Mouse (Mus musculus) cortical plate, adult 2 months (tissue): ENCODE measurements at regions not wholly inside any gene's neighbourhood (a gene's known extent, or its start where the extent isn't known, plus 50 kb on each side); places are given as distances from the start of the nearest gene placed in this dataset.

Experiments
- CTCF ChIP-seq: fragments of 200-500 bp; IDR thresholded peaks from 2 replicates; pipeline ENCODE4 v1.5.1; 2011; ENCODE audit warnings: mild to moderate bottlenecking, control low read depth, low read length; ENCODE audit not compliant: insufficient read depth; ENCODE audit errors: extremely low read depth
- POLR2A ChIP-seq: fragments of 200-500 bp; IDR thresholded peaks from 2 replicates; pipeline ENCODE4 v1.6.1; 2011; ENCODE audit warnings: mild to moderate bottlenecking, low read length, control low read depth; ENCODE audit not compliant: insufficient read depth; ENCODE audit errors: extremely low read depth

DNA sequence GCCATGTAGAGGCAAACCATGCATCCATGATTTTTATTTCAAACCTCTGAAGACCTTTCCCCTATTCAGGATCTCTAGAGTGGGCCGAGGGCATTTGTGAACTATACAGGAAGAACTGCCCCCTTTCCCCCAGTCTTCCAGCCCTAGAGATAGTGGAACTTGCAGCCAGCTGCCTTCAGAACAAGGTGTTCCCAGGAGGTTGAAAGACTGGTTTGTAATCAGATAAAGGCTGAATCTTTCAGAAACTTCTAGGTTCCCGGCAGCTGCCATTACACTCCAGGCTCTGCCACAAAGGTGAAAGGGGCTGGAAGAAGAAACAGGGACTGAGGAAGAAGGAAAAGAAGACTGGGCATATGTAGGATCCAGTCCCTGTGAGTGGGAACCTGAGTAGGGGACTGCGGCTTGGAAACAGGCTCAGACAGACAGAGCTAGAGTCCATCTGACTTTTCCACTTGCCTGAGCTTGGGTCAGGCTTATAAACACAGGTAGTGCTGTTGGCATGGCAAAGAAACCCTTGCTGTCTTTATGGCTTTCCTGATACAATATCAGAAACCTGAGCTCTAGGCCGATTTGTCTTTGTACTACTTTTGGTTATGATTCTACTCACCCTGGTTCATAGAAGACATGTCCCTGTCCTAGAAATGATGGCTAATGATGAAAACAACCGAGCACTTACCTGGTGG, 1153.9 kb upstream of the A1bg start:
- TF ChIP-seq CTCF (no peak), POLR2A (no peak)
